Mouse (Mus musculus) gastrocnemius, postnatal 14 days (tissue): ENCODE measurements around the gene Hk3. TPM values are rescaled to one million over a fixed set of nuclear protein-coding genes. Genes with fewer than 3 reads are reported as not detected.

Source experiments
- DNase-seq: peaks from one replicate; pipeline ENCODE4 v3.0.0; 2021; ENCODE audit warnings: mixed read lengths
- intact Hi-C: fragments of 180-260 bp; cut with DNase I; formaldehyde crosslinking; loops from one replicate; pipeline ENCODE4 v1.15.1; 2025; ENCODE audit warnings: low total_unique reads
- long read RNA-seq, 2 experiments: library from polyadenylated mRNA; stranded (forward); transcript quantifications; one replicate each; pipeline ENCODE4 v2.0.0; 2021
- total RNA-seq, 2 experiments: library from RNA; stranded (reverse); gene quantifications; 2 replicates each; pipeline ENCODE4 v1.2.3; 2021

Hk3 gene
- under 1 TPM; 0.45 to 0.80 TPM for total RNA-seq
- long read RNA-seq, experiment 1 = 0 reads
- long read RNA-seq, experiment 2, partial matches to known transcripts = 0 of 1 reads
- long read RNA-seq, experiment 2, other reads (novel, unspliced or antisense) = 1 of 1 reads

DNA sequence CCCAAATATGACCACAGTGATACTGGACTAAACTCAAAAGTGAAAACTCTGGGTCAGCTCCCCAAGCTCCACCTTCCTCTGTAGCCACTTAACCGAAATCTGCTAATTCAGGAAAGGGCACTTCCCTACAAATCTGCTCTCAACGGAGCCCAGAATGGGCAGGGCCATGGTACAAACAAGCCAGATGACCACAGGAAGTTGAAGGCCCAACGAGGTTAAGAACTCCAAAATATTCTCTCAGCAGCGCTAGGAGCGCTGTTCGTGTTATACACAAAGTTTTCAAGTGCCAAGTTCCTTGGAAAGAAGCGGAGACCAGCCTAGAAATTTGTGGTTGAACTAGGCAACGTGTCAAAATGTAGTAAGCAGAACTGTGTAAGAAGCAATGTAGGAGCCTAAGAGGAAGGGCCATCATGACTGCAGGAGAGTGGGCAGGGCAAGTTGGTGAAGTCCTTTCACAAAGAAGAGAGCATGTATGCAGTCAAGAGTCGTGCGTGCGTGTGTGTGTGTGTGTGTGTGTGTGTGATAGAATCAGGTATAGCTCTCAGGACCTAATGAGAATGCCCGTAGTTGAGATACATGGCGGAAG is at the start of gene Hk3:
Hk3 (minus strand) TSS at position 192 of the 586 bp plus-strand sequence.
- DNase-seq = no peak
- intact Hi-C loops = no loop called here

DNA sequence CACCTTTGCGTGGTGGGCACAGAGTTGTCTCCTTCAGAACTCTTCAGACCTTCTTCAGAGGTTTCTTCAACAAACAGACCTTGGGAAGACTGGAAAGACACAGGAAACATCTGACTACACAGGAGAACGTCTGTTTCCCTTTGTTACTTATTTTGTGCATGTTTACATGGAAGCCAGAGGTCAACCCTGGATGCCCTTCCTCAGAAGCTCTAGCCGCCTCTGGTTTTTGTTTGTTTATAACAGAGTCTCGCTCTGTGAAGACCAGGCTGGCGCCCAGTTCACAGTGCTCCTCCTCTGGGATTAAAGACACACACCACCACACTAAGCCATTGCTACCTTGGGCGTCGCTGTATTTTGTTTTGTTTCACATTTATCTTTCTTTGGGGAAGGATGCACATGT is 48.5 kb upstream of the Hk3 start:
- intact Hi-C loops = loop anchor here (5.0 kb wide), 1 partner anchor 272 kb away; no protein-coding TSS in a partner anchor
- DNase-seq = no peak

- no peak for DNase-seq
These were observed 42.1 kb upstream of the Hk3 start for GRCm38 (mm10) chr13:55063276-55063675.

DNA sequence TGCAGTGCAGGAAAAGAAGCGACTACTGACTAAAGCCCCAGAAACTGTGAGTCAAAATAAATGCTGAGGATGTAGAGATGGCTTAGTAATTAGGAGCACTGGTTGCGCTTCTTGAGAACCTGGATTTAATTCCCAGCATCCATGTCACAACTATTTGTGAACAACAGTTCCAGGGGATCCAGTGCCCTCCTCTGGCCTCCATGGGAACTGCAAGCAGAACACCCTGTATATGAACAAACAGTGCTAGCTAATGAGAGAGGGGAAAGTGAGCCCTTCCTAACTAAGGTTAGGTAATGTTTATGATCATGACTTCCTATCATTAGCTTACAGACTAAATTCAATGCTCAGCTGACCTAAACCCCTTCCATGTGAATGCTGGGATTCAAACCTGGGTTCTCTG is 36.9 kb upstream of the Hk3 start:
- DNase-seq = no peak
- intact Hi-C loops = no loop called here

More at GRCm38 (mm10) chr13:55063276-55063675, 42.1 kb upstream of the Hk3 start:
- intact Hi-C loops = no loop called here

- intact Hi-C loops = no loop called here
- no peak for DNase-seq
These were observed 26.5 kb upstream of the Hk3 start for GRCm38 (mm10) chr13:55047706-55048105.

DNA sequence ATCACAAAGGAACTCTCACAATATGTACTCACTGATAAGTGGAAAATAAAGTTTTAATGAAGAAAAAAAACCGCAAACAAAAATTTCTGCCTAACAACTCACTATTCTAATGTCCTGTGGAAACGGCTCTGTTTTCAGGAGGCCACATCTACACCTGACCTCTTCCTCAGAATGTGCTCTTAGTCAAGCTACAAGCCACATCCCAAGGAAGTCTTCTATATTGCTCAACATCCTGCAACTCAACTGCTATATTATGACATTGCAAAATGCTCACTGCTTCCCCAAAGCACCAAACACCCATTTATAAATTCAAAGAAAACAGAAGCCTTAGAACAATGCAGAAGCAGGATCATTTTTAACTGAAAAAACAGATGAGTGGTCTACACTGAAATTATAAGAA is 18.8 kb upstream of the Hk3 start:
- no peak for DNase-seq
- intact Hi-C loops = no loop called here

GRCm38 (mm10) chr13:55024215-55024614 is 3.0 kb upstream of the Hk3 start:
- intact Hi-C loops = no loop called here
- DNase-seq = no peak

DNA sequence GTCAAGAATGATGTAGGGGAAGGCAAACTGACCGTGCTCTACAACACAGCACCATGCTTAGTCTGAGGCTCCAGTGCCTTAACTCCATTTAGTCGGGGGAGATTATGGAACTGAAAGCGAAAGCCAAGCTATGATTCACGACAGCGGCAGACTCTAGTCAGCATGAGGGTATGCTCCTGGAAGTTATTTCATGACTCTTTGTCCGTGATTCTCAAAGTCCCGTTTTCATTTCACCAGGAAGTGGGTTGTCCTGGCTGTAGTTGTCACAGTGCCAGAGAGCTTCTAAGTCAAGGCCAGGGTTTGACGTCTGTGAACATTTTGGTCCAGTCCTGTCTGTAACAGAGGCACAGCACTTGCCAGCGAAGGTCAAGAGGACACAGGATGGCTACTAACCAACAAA is 1.5 kb upstream of the Hk3 start:
- no peak for DNase-seq
- intact Hi-C loops = no loop called here

DNA sequence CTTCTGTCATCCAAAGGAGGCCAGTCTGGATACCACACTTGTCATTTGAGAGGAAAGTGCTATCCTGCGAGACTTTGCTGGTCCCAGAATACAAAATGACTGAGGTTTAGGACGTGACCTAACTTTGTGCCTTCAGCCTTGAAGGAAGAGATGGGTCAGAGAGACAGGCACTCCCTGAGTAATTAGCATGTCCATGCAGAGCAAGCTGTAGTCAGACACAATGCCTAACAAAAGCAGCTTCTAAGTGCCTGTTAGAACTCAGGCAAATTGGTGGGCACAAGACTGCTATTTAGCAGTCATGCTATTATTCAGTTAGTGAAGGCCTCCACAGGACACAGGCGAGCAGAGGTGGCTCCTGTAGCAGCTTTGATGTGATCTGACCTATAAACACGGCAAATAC is 1.1 kb upstream of the Hk3 start:
- DNase-seq = no peak
- intact Hi-C loops = no loop called here

DNA sequence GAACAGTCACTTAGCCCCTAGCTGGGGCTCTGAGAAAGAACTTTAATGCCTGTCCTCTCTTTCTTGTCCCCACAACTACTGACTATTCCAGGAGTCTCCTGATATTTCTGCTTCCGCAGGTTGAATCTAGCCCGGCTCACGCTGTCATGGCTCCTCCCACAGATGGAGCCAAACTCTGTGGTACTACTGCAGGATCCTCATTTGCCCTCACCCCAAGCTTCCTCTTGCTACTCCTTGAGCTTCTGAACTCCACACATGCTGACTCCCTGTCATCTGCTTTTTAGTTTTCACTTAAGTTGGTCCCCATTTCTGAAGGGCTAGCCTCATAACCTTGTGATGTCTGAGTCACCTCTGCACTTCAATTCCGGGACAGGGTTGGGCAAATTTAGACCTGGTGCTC is 1.1 kb downstream of the Hk3 start:
- intact Hi-C loops = no loop called here
- no peak for DNase-seq

- no peak for DNase-seq
- intact Hi-C loops = no loop called here
These were observed 2.0 kb downstream of the Hk3 start for GRCm38 (mm10) chr13:55019181-55019580.

GRCm38 (mm10) chr13:55018700-55019099 is 2.5 kb downstream of the Hk3 start:
- DNase-seq = no peak
- intact Hi-C loops = no loop called here

- intact Hi-C loops = no loop called here
- DNase-seq = no peak
These were observed 3.1 kb downstream of the Hk3 start for GRCm38 (mm10) chr13:55017898-55018599.

DNA sequence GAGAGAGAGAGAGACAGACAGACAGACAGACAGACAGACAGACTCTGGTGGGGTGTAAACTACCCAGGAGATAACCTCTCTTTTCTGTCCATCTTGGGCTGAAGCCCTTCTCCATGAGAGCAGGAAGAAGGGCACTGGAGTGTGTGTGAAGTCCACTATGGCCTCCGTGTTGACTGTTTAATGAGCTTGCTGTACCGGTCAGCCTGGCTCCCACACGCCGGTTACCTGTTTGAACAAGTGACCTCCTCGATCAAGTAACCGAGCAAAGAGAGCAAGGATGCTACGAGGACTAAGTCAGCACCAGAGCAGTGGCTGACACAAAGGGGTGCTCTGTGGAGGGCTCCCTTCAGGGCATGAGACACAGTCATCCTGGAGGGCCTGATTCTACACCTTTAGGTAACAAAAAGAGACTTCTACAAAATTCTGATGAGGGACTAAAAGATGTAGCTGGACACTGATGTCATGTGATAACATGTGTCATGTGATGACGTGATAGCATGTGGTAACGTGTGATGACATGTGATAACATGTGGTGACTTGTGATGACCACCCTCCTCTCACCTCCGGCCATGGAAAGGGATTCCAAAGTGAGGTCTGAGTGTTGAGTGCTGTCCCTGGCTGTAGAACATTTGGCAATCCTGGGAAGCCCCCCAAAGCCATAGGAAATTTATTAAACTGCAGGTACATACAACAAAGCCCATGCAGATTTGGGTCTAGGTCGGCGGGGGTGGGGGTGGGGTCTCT is 3.9 kb downstream of the Hk3 start:
- intact Hi-C loops = no loop called here
- DNase-seq = no peak

DNA sequence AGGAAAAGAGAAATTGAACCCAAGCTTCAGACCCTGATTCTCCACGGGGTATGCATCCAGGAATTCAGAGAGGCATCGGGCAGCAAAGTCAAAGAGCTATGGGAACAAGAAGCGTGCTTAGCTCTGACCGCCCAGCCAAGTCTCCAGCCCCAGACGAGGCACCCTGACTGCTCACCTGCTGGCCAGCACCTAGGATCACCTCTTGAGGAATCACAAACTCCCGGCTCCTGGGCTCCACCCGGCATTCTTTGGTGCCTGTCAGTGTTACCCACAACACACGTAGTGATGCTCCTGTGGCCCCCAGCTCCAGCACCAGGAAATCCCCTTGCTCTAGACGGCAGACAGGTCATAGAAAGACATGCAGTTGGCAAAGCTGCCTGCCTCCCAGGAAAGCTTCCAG is 6.7 kb downstream of the Hk3 start:
- DNase-seq = no peak
- intact Hi-C loops = no loop called here

DNA sequence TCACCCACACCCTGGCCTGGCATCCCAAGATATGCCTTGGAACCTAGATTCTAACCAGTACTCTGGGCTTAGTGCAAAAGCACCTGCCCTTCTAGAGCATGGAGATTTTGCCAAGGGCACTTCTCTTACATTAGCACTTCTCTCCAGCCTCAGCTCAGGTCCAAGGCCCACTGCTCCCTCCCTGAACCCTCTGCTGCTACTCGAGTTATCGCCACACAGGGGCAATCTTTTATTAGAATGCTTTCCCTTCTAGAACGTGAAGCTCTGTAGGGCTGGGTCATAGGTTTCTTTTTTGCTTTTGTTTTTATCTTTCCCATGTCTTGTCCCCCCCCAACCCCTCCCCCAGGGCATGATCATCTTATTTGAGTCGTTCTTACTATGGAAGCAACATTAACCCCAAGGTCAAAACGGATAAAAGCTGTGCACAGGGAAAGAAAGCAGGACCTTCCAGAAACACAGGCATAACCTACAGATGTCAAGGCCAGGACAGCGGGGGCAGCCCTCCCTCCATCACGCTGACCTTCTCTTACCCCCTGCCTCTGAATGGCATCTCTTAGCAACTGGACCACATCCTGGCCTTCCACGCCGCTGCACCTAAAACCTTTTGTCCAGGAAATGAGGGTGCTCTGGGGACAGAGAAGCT is 7.4 kb downstream of the Hk3 start:
- no peak for DNase-seq
- intact Hi-C loops = no loop called here

DNA sequence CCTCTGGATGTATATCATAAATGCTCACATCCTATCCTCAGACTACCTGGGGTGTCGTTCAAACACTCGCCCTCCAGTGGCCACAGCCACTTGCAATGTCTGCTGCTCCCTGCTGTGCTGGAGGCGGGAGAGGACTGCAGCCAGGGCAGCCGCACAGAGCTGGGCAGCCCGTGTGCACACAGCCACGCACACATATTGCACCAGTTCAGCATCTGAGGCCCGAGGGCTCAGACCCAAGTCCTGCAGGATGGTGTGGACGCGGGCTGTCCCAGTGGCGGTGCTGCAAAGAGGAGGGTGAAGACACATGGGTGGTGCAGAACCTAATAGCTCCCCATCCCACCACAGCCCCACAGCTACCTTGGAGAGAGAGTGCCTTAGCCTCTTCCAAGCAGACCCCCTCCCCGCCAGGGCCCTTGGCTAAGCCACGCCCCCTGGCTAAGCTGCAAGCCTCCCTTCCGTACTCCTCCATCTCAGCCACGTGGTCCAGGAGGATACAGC is 9.2 kb downstream of the Hk3 start:
- intact Hi-C loops = no loop called here
- no peak for DNase-seq

DNA sequence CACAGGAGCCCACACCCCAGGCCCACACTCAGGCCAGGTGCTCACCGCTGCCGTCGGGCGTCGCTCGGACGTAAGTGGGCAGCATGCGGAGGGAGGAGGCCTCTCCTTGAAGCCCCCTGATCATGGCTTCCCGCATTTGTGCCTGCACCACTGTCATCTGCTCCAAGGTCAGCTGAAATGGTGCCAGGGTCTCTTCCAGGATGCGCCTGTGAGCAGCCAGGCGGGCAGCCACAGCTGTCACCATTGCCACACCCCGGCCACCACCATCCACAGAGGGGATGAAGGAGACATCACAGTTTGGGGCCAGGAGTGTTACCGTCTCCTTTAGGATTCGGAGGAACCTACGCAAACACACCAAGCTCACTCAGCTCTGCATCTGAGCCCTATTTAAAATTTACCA is 10.1 kb downstream of the Hk3 start:
- intact Hi-C loops = no loop called here

GRCm38 (mm10) chr13:55008589-55008988 is 12.6 kb downstream of the Hk3 start:
- no peak for DNase-seq
- intact Hi-C loops = no loop called here

More for the DNA sequence above, 10.1 kb downstream of the Hk3 start:
- DNase-seq = no peak

DNA sequence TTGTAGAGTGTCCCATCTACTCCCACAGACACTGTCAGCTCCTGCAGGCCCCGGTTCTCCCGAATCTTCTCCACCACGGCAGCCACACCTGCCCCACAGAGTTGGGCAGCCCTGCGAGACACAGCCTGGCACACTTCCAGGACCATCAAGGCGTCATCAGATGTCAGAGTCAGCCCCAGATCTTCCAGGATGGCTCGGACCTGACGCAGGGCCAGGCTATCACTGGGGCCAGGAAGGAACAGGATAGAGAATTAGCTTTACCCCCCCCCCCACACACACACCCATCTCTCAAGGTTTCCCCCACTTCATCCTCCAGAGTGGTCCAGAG is 14.8 kb downstream of the Hk3 start:
- DNase-seq = no peak
- intact Hi-C loops = no loop called here
